Mouse (Mus musculus) intestine, embryonic 16.5 days (tissue): ENCODE results near the gene Zfp580. TPM values are rescaled to one million over a fixed set of nuclear protein-coding genes. Genes with fewer than 3 reads are reported as not detected.

Experiments used
- ATAC-seq: fragments of 200-750 bp; cut with Nextera tagmentation; 2 replicates; pipeline ENCODE4 v1.8.0; 2017; ENCODE audit warnings: moderate TSS enrichment, moderate library complexity
- H3K27ac ChIP-seq: fragments of 300-500 bp; sonication (generic); 2 replicates; pipeline ENCODE4 v1.5.1; 2014; ENCODE audit warnings: mild to moderate bottlenecking, low read length
- H3K27me3 ChIP-seq: fragments of 300-500 bp; sonication (generic); replicated peaks from 2 replicates; pipeline ENCODE4 v1.6.1; 2014; ENCODE audit warnings: low read length, control low read depth, mixed read lengths; ENCODE audit not compliant: control insufficient read depth, insufficient read depth
- H3K36me3 ChIP-seq: fragments of 300-500 bp; sonication (generic); 2 replicates; pipeline ENCODE4 v1.6.1; 2014; ENCODE audit warnings: low read length, control low read depth; ENCODE audit not compliant: control insufficient read depth, insufficient read depth
- H3K4me1 ChIP-seq: fragments of 300-500 bp; sonication (generic); 2 replicates; pipeline ENCODE4 v1.6.1; 2014; ENCODE audit warnings: low read length, control low read depth, mixed read lengths; ENCODE audit not compliant: control insufficient read depth, insufficient read depth
- H3K4me2 ChIP-seq: fragments of 300-500 bp; sonication (generic); 2 replicates; pipeline ENCODE4 v1.6.1; 2014; ENCODE audit warnings: low read depth, low read length, control low read depth
- H3K4me3 ChIP-seq: fragments of 300-500 bp; sonication (generic); 2 replicates; pipeline ENCODE4 v1.5.1; 2014; ENCODE audit warnings: mild to moderate bottlenecking, low read length
- H3K9ac ChIP-seq: fragments of 300-500 bp; sonication (generic); 2 replicates; pipeline ENCODE4 v1.6.1; 2014; ENCODE audit warnings: low read depth, low read length
- H3K9me3 ChIP-seq: fragments of 300-500 bp; sonication (generic); 2 replicates; pipeline ENCODE4 v1.6.1; 2016; ENCODE audit warnings: low read length, control low read depth; ENCODE audit not compliant: control insufficient read depth
- WGBS: fragments of 180-500 bp; shearing (Covaris S2); extraction: QIAGEN DNeasy Blood & Tissue Kit; methylation state at CpG from one replicate; pipeline ENCODE4 v1.1.7; 2014; 5-methylcytosine and 5-hydroxymethylcytosine counted together
- polyA plus RNA-seq: library from polyadenylated mRNA; unstranded; fragments of >200 nt; fragmentation: Nextera tagmentation; extraction: Ambion mirVana; gene quantifications from 2 replicates; pipeline ENCODE4 v1.2.1, GENCODE M21; 2015

The Zfp580 gene
- polyA plus RNA-seq, 1 experiment from 2014 or later: 20.2 TPM

GRCm38 (mm10) chr7:5030554-5031275 lies 20.6 kb upstream of the Zfp580 start:
- Histone ChIP-seq H3K4me3 (no peak overlapping the region), H3K36me3 (peaks cover 70% of the 10 kb centered on the region), H3K27me3 (no peaks in the 10 kb centered on the region), H3K9ac (no peak overlapping the region), H3K9me3 (peaks cover 32% of the 10 kb centered on the region), H3K27ac (no peak overlapping the region), H3K4me2 (no peak overlapping the region), H3K4me1 (no peaks in the 10 kb centered on the region)
- ATAC-seq: 0 out of 2 replicates have a peak, but pooled peaks have one; percentile 8
- WGBS: 86% methylated on average over 63 of the region's 63 CpGs

GRCm38 (mm10) chr7:5031496-5031895 lies 19.8 kb upstream of the Zfp580 start:
- WGBS: 84% methylated on average over 46 of the region's 46 CpGs
- peaks cover 72% of the 10 kb centered on the region for H3K36me3 ChIP-seq
- no peak overlapping the region for H3K4me2 ChIP-seq
- no peak overlapping the region for H3K27ac ChIP-seq
- no peak overlapping the region for H3K4me3 ChIP-seq
- no peak overlapping the region for H3K9ac ChIP-seq
- peaks cover 32% of the 10 kb centered on the region for H3K9me3 ChIP-seq
- no peak for ATAC-seq
- no peaks in the 10 kb centered on the region for H3K4me1 ChIP-seq
- no peaks in the 10 kb centered on the region for H3K27me3 ChIP-seq

- no peaks in the 10 kb centered on the region for H3K27me3 ChIP-seq
- no peak within 1 kb of the TSS for H3K4me3 ChIP-seq
- H3K36me3 ChIP-seq: peaks cover 61% of the 10 kb centered on the region
- no peak within 1 kb of the TSS for H3K9ac ChIP-seq
- H3K4me1 ChIP-seq: peaks cover 6% of the 10 kb centered on the region
- no peak within 1 kb of the TSS for H3K27ac ChIP-seq
- no peak for ATAC-seq
- 87% methylated on average over 3 of the region's 3 CpGs for WGBS
- H3K4me2 ChIP-seq: no peak within 1 kb of the TSS
- peaks cover 32% of the 10 kb centered on the region for H3K9me3 ChIP-seq
Measured at GRCm38 (mm10) chr7:5033818-5034217, 17.5 kb upstream of the Zfp580 start, which contains the start of gene 4632433K11Rik. Gene 4632433K11Rik, plus strand, starts transcription at chr7:5034118.

GRCm38 (mm10) chr7:5035628-5036027 lies 15.7 kb upstream of the Zfp580 start:
- no peak overlapping the region for H3K9ac ChIP-seq
- ATAC-seq: no peak
- no peak overlapping the region for H3K4me2 ChIP-seq
- peaks cover 17% of the 10 kb centered on the region for H3K9me3 ChIP-seq
- H3K36me3 ChIP-seq: peaks cover 43% of the 10 kb centered on the region
- H3K4me1 ChIP-seq: peaks cover 6% of the 10 kb centered on the region
- no peak overlapping the region for H3K4me3 ChIP-seq
- H3K27ac ChIP-seq: no peak overlapping the region
- H3K27me3 ChIP-seq: no peaks in the 10 kb centered on the region
- 96% methylated on average over 17 of the region's 17 CpGs for WGBS

GRCm38 (mm10) chr7:5036136-5036535 lies 15.2 kb upstream of the Zfp580 start:
- Histone ChIP-seq H3K9ac (no peak overlapping the region), H3K4me2 (no peak overlapping the region), H3K27ac (no peak overlapping the region), H3K27me3 (no peaks in the 10 kb centered on the region), H3K36me3 (peaks cover 38% of the 10 kb centered on the region), H3K9me3 (peaks cover 11% of the 10 kb centered on the region), H3K4me3 (no peak overlapping the region), H3K4me1 (peaks cover 6% of the 10 kb centered on the region)
- WGBS: 97% methylated on average over 9 of the region's 9 CpGs
- ATAC-seq: no peak

- peaks cover 29% of the 10 kb centered on the region for H3K36me3 ChIP-seq
- peaks cover 3% of the 10 kb centered on the region for H3K9me3 ChIP-seq
- no peak overlapping the region for H3K4me3 ChIP-seq
- 93% methylated on average over 7 of the region's 7 CpGs for WGBS
- no peak overlapping the region for H3K27ac ChIP-seq
- H3K4me1 ChIP-seq: peaks cover 6% of the 10 kb centered on the region
- no peak overlapping the region for H3K4me2 ChIP-seq
- H3K9ac ChIP-seq: no peak overlapping the region
- no peaks in the 10 kb centered on the region for H3K27me3 ChIP-seq
- no peak for ATAC-seq
Measured at GRCm38 (mm10) chr7:5037026-5037425, 14.3 kb upstream of the Zfp580 start.

GRCm38 (mm10) chr7:5037467-5037866 lies 13.9 kb upstream of the Zfp580 start:
- WGBS: 84% methylated on average over 8 of the region's 8 CpGs
- Histone ChIP-seq H3K4me1 (peaks cover 6% of the 10 kb centered on the region), H3K9ac (no peak overlapping the region), H3K27ac (peak overlapping the region; percentile 98), H3K36me3 (peaks cover 24% of the 10 kb centered on the region), H3K9me3 (no peaks in the 10 kb centered on the region; the same call in 1 of the 2 replicates), H3K4me3 (peak overlapping the region; percentile 71), H3K27me3 (no peaks in the 10 kb centered on the region), H3K4me2 (peak overlapping the region; percentile 50)
- ATAC-seq: no peak

- no peaks in the 10 kb centered on the region; the same call in 1 of the 2 replicates for H3K9me3 ChIP-seq
- H3K27me3 ChIP-seq: no peaks in the 10 kb centered on the region
- peak within 1 kb of the TSS; percentile 84 for H3K9ac ChIP-seq
- peaks cover 17% of the 10 kb centered on the region for H3K36me3 ChIP-seq
- WGBS: under 1% methylated on average over 48 of the region's 48 CpGs
- H3K4me2 ChIP-seq: peak within 1 kb of the TSS; percentile 50
- H3K27ac ChIP-seq: peak within 1 kb of the TSS; percentile 98
- peaks cover 6% of the 10 kb centered on the region for H3K4me1 ChIP-seq
- peak within 1 kb of the TSS; percentile 71 for H3K4me3 ChIP-seq
- peak; percentile 99 for ATAC-seq
Measured at GRCm38 (mm10) chr7:5038109-5038732, 13.1 kb upstream of the Zfp580 start, which contains the start of gene Zfp784. Gene Zfp784, minus strand, starts transcription at chr7:5038446.

GRCm38 (mm10) chr7:5038940-5039339 lies 12.4 kb upstream of the Zfp580 start:
- 24% methylated on average over 5 of the region's 5 CpGs for WGBS

More at GRCm38 (mm10) chr7:5038940-5039339, 12.4 kb upstream of the Zfp580 start:
- Histone ChIP-seq H3K9me3 (no peaks in the 10 kb centered on the region; the same call in 1 of the 2 replicates), H3K4me2 (peak overlapping the region; percentile 50), H3K4me1 (peaks cover 6% of the 10 kb centered on the region), H3K27me3 (no peaks in the 10 kb centered on the region), H3K36me3 (peaks cover 17% of the 10 kb centered on the region), H3K9ac (peak overlapping the region; percentile 84), H3K27ac (peak overlapping the region; percentile 98), H3K4me3 (peak overlapping the region; percentile 71)
- ATAC-seq: no peak
